Mouse (Mus musculus) T-cell, adult 66 days (primary cell): ENCODE data around the gene Fam98b. TPM values are rescaled to one million over a fixed set of nuclear protein-coding genes. Genes with fewer than 3 reads are reported as not detected.

Experiments used
- total RNA-seq, 2 experiments: library from RNA; stranded (reverse); gene quantifications; 3 replicates in 1 of 2; 4 replicates in 1 of 2; pipeline ENCODE4 v1.2.4; 2023

Fam98b gene
- 10 to 100 TPM; 34.2 to 39.8 TPM for total RNA-seq

DNA sequence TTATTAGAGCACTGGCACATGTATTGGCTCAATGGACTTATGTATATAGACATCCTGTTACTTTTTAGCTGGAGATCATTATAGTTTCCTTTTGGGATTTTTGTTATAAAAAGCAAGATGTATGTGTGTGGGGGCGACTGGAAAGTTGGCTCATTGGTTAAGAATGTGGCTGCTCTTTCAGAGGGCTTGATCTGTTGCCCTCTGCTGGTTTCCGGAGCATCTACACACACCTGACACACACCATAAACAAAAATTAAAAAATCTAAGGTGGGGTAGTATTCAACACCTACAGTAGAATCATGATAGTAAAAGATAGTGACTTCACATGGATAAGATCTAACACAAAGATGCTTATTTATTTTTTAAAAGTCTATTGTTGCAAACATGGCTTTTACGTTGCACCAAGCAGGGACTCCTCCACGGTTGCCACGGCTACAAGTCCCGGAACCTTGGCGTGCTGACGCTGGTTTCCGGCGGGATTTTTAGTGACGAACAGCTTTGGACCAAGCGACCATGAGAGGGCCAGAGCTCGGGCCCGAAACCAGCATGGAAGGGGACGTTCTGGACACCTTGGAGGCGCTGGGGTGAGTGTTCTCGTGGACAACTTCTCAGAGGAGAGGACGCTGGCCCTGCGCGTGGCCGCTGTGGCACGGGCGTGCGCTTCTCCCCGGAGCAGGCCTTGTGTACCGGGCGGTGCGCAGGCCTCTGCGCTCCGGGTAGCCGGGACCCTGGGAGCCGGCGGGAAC lies at the start of gene Fam98b:
Gene Fam98b, plus strand, starts transcription at position 485 of the 746 bp plus-strand sequence.

Other genes starting within 250 kb of the Fam98b start
- 1 to 10 TPM; 5.7 to 6.4 TPM for gene Spred1, start 128.4 kb upstream of the Fam98b start, total RNA-seq
- gene Rasgrp1, start 93.3 kb downstream of the Fam98b start, total RNA-seq, result 100 to 1,000 TPM; 280 to 284 TPM